Mouse (Mus musculus) adrenal gland, postnatal 14 days (tissue): ENCODE measurements at regions not wholly inside any gene's neighbourhood (a gene's known extent, or its start where the extent isn't known, plus 50 kb on each side); places are given as distances from the start of the nearest gene placed in this dataset.
A peak's percentile ranks its signal among the peaks of the same experiment; 100 is the strongest.

Experiments
- DNase-seq: peaks from one replicate; pipeline ENCODE4 v3.0.0; 2021; ENCODE audit warnings: mixed read lengths

- DNase-seq: no peak
These were observed 181.7 kb downstream of the Rdh14 start for GRCm38 (mm10) chr12:10572378-10572650.

- no peak for DNase-seq
These were observed 182.8 kb downstream of the Rdh14 start for GRCm38 (mm10) chr12:10573381-10573780.

GRCm38 (mm10) chr12:10582840-10583614, 192.5 kb downstream of the Rdh14 start:
- DNase-seq: no peak

GRCm38 (mm10) chr12:10584026-10584425, 193.5 kb downstream of the Rdh14 start:
- peak; percentile 8 for DNase-seq

- peak; percentile 66 for DNase-seq
These were observed 199.0 kb downstream of the Rdh14 start for GRCm38 (mm10) chr12:10589537-10589936.

- peak; percentile 66 for DNase-seq
These were observed 207.6 kb downstream of the Rdh14 start for GRCm38 (mm10) chr12:10597976-10598746.

GRCm38 (mm10) chr12:10600111-10600510, 209.5 kb downstream of the Rdh14 start:
- no peak for DNase-seq

GRCm38 (mm10) chr12:10618319-10618718, 227.7 kb downstream of the Rdh14 start:
- no peak for DNase-seq

GRCm38 (mm10) chr12:10620541-10620940, 230.0 kb downstream of the Rdh14 start:
- no peak for DNase-seq

- DNase-seq: no peak
These were observed 248.0 kb downstream of the Rdh14 start for GRCm38 (mm10) chr12:10638591-10638990.

- DNase-seq: no peak
These were observed 264.1 kb downstream of the Rdh14 start for GRCm38 (mm10) chr12:10654466-10655184.

GRCm38 (mm10) chr12:10655185-10655544, 264.6 kb downstream of the Rdh14 start:
- no peak for DNase-seq

GRCm38 (mm10) chr12:10658826-10659225, 268.3 kb downstream of the Rdh14 start:
- DNase-seq: no peak

GRCm38 (mm10) chr12:10686747-10687146, 296.2 kb downstream of the Rdh14 start:
- no peak for DNase-seq
